ENCODE assay signal across 25 mouse cellular contexts in the genomic region with DNA sequence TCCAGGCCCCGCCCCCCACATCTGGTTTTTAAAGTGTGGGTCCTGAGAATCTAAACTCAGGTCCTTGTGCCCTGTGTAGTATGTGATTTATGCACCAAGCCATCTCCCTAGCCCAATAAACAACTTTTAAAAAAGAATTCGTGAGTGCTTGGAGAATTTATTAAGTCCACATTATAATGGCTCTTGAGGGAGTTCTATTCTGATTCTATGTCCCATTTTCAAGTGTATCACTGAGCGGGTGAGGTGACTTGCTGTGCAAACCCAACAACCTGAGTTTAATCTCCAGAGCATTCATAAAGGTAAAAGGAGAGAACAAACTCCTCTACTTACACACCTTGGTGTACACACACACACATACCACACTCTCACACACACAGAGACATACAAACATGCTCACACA.
"Had no signal": no experiment of that assay in that cellular context is flagged by ENCODE, and none has a peak within 500 bp of the region (broad histone marks: within the 10 kb centered on the region; RNA-seq: fewer than 3 reads in every experiment).

No protein-coding gene starts in this region.

- ATAC-seq: hindbrain, postnatal 0 days; intestine, embryonic 16.5 days had no signal

- H3K27ac ChIP-seq: gastrocnemius, adult 2 months; heart, embryonic 13.5 days; heart, embryonic 15.5 days; hindbrain, embryonic 13.5 days; hindbrain, embryonic 15.5 days; hindbrain, postnatal 0 days; kidney, embryonic 15.5 days; kidney, postnatal 0 days; limb, embryonic 13.5 days; limb, embryonic 15.5 days had no signal

- H3K9ac ChIP-seq: heart, embryonic 13.5 days; heart, embryonic 15.5 days; hindbrain, embryonic 13.5 days; hindbrain, embryonic 15.5 days; kidney, embryonic 15.5 days; limb, embryonic 13.5 days; limb, embryonic 15.5 days had no signal

- H3K4me1 ChIP-seq: hindbrain, embryonic 15.5 days had no signal

- H3K4me3 ChIP-seq: gastrocnemius, adult 2 months; heart, embryonic 13.5 days; heart, embryonic 15.5 days; hindbrain, embryonic 13.5 days; hindbrain, embryonic 15.5 days; kidney, embryonic 15.5 days; limb, embryonic 13.5 days; limb, embryonic 15.5 days had no signal

- H3K4me2 ChIP-seq: heart, embryonic 11.5 days; heart, embryonic 13.5 days; heart, embryonic 15.5 days; hindbrain, embryonic 13.5 days; hindbrain, embryonic 15.5 days; kidney, embryonic 15.5 days; limb, embryonic 13.5 days; limb, embryonic 15.5 days had no signal

- DNase-seq: gastrocnemius, adult 2 months; gastrocnemius, postnatal 10 days; gastrocnemius, postnatal 25 days; heart, adult 18-20 months; heart, postnatal 14 days; heart, postnatal 36 days; kidney, adult 11 months; kidney, adult 2 months; kidney, adult 9 months; kidney, postnatal 14 days; kidney, postnatal 36 days; layer of hippocampus, adult 9-11 months; layer of hippocampus, postnatal 36 days; left cerebral cortex, postnatal 4 days had no signal

- H3K27me3 ChIP-seq: heart, embryonic 13.5 days; heart, embryonic 15.5 days; hindbrain, embryonic 13.5 days; hindbrain, embryonic 15.5 days; kidney, embryonic 15.5 days; limb, embryonic 13.5 days; limb, embryonic 15.5 days had no signal

- H3K9me3 ChIP-seq: heart, embryonic 13.5 days; heart, embryonic 15.5 days; hindbrain, embryonic 13.5 days; hindbrain, embryonic 15.5 days; kidney, embryonic 15.5 days; limb, embryonic 13.5 days; limb, embryonic 15.5 days had no signal

- H3K36me3 ChIP-seq: heart, embryonic 13.5 days; heart, embryonic 15.5 days; hindbrain, embryonic 13.5 days; hindbrain, embryonic 15.5 days; kidney, embryonic 15.5 days; limb, embryonic 13.5 days; limb, embryonic 15.5 days had no signal
